Mouse (Mus musculus) liver, embryonic 14.5 days (tissue): ENCODE measurements around the gene Cidec. TPM values are rescaled to one million over a fixed set of nuclear protein-coding genes. Genes with fewer than 3 reads are reported as not detected.
A peak's percentile ranks its signal among the peaks of the same experiment; 100 is the strongest.

Source experiments
- ATAC-seq: fragments of 200-750 bp; cut with Nextera tagmentation; 2 replicates; pipeline ENCODE4 v1.8.0; 2017; ENCODE audit warnings: moderate number of reproducible peaks, mild to moderate bottlenecking, moderate library complexity; ENCODE audit not compliant: insufficient read depth
- DNase-seq, 3 experiments: peaks; one replicate each; pipeline ENCODE4 v3.0.0-alpha.2; 2012 to 2013; ENCODE audit warnings: low read depth in 3 of 3, low spot score in 3 of 3
- H3K27ac ChIP-seq: fragments of 300-500 bp; sonication (generic); 2 replicates; pipeline ENCODE4 v1.5.1; 2014; ENCODE audit warnings: moderate library complexity, mild to moderate bottlenecking, control low read depth, inconsistent platforms
- H3K27me3 ChIP-seq: fragments of 300-500 bp; sonication (generic); 2 replicates; pipeline ENCODE4 v1.6.1; 2014; ENCODE audit warnings: mild to moderate bottlenecking, low read length, moderate library complexity; ENCODE audit not compliant: control insufficient read depth, insufficient read depth
- H3K36me3 ChIP-seq: fragments of 300-500 bp; sonication (generic); replicated peaks from 2 replicates; pipeline ENCODE4 v1.6.1; 2014; ENCODE audit warnings: low read depth; ENCODE audit not compliant: control insufficient read depth, insufficient read depth
- H3K4me1 ChIP-seq, 2 experiments: fragments of 200-500 bp in 1 of 2; fragments of 300-500 bp in 1 of 2; sonication (generic) in 1 of 2; replicated peaks; 2 replicates each; pipeline ENCODE4 v1.6.1; 2012 to 2014; ENCODE audit warnings: antibody characterized with exemption in 1 of 2, inconsistent platforms in 1 of 2, low read length in 1 of 2; ENCODE audit not compliant: control insufficient read depth in 2 of 2, insufficient read depth in 2 of 2
- H3K4me2 ChIP-seq: fragments of 300-500 bp; sonication (generic); 2 replicates; pipeline ENCODE4 v1.6.1; 2014; ENCODE audit warnings: low read depth, mild to moderate bottlenecking, control low read depth, moderate library complexity
- H3K4me3 ChIP-seq, 2 experiments: fragments of 200-500 bp in 1 of 2; fragments of 300-500 bp in 1 of 2; sonication (generic) in 1 of 2; 2 replicates each; pipeline ENCODE4 v1.5.1; 2012 to 2014; ENCODE audit warnings: low read depth in 2 of 2, low read length in 2 of 2, mild to moderate bottlenecking in 2 of 2, control low read depth in 1 of 2, inconsistent platforms in 1 of 2, moderate library complexity in 1 of 2; ENCODE audit not compliant: insufficient read depth in 1 of 2
- H3K9ac ChIP-seq: fragments of 300-500 bp; sonication (generic); replicated peaks from 2 replicates; pipeline ENCODE4 v1.6.1; 2014; ENCODE audit warnings: mild to moderate bottlenecking, control low read depth, moderate library complexity
- H3K9me3 ChIP-seq: fragments of 300-500 bp; sonication (generic); 2 replicates; pipeline ENCODE4 v1.6.1; 2016; ENCODE audit warnings: low read length, mixed read lengths; ENCODE audit not compliant: control insufficient read depth
- CTCF ChIP-seq: IDR thresholded peaks from 2 replicates; pipeline ENCODE4 v1.5.1; 2016; ENCODE audit warnings: antibody characterized with exemption, low read depth, control low read depth
- EP300 ChIP-seq: IDR thresholded peaks from 2 replicates; pipeline ENCODE4 v1.6.1; 2016; ENCODE audit warnings: antibody characterized with exemption, low read depth
- WGBS: fragments of 180-500 bp; shearing (Covaris S2); extraction: QIAGEN DNeasy Blood & Tissue Kit; methylation state at CpG from one replicate; pipeline ENCODE4 v1.1.7; 2014; ENCODE audit not compliant: insufficient replicate concordance; 5-methylcytosine and 5-hydroxymethylcytosine counted together
- polyA plus RNA-seq, 2 experiments: library from polyadenylated mRNA; depleted of rRNA in 1 of 2; stranded (reverse) in 1 of 2; unstranded in 1 of 2; fragments of >200 nt; fragmentation: Nextera tagmentation in 1 of 2; extraction: Ambion mirVana in 1 of 2; gene quantifications; 2 replicates each; pipeline versions ENCODE4 v1.2.1 to v1.2.3; 2012 to 2014

The Cidec gene
- polyA plus RNA-seq, 2 experiments, result 0.02 to 0.13 TPM

DNA sequence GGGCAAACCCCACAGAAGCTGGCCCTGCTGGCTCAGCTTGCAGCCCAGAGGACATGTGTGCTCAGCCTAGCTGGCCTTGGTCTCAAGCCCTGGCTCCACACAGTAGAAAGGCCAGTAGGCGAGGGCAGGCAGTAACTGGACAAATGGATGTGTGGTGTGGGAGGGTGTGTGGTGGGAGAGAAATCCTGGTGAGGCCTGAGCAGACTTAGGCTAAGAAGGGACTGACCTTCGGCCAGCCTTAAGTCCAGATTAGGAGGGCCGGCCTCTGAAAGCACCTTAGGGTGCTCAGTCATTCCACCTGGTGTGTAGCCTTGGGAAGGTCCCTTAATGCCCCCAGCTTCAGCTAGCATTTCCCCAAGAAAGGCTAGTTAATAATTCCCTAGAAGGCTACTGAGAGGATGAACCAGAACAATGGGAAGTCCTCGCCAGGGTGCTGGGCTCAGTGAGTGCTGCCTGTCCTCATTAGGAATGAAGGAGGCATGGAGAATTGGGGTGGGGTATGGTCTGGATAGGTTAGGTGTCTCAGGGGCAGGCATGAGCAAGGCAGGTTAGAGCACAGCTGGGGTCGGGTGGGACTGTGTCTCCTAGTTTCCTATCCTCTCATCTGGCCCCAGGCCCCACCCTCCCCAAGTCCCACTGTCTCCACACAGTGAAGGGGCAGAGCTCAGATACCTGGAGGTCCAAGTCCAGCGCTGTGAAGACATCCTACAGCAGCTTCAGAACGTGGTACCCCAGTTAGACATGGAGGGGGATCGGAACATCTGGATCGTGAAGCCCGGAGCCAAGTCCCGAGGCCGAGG, 30.7 kb downstream of the Cidec start:
- no peak for ATAC-seq
- H3K27me3 ChIP-seq, result no peaks in the 10 kb centered on the region
- WGBS, result 64% methylated on average over 12 of the region's 12 CpGs
- no peak for DNase-seq
- no peaks in the 10 kb centered on the region for H3K36me3 ChIP-seq
- H3K27ac ChIP-seq, result no peak overlapping the region
- no peaks in the 10 kb centered on the region for H3K4me1 ChIP-seq
- no peak overlapping the region for H3K4me2 ChIP-seq
- no peak for TF ChIP-seq EP300
- TF ChIP-seq CTCF, result no peak
- no peak overlapping the region for H3K4me3 ChIP-seq
- no peaks in the 10 kb centered on the region for H3K9me3 ChIP-seq
- no peak overlapping the region for H3K9ac ChIP-seq

GRCm38 (mm10) chr6:113402094-113402493, 33.5 kb downstream of the Cidec start:
- ATAC-seq, result no peak
- Histone ChIP-seq H3K9me3 (no peaks in the 10 kb centered on the region), H3K4me2 (no peak overlapping the region), H3K27ac (no peak overlapping the region), H3K27me3 (no peaks in the 10 kb centered on the region), H3K4me1 (no peaks in the 10 kb centered on the region), H3K9ac (no peak overlapping the region), H3K4me3 (no peak overlapping the region), H3K36me3 (no peaks in the 10 kb centered on the region)
- DNase-seq, result no peak
- 76% methylated on average over 13 of the region's 13 CpGs for WGBS
- TF ChIP-seq EP300 (no peak), CTCF (no peak)

DNA sequence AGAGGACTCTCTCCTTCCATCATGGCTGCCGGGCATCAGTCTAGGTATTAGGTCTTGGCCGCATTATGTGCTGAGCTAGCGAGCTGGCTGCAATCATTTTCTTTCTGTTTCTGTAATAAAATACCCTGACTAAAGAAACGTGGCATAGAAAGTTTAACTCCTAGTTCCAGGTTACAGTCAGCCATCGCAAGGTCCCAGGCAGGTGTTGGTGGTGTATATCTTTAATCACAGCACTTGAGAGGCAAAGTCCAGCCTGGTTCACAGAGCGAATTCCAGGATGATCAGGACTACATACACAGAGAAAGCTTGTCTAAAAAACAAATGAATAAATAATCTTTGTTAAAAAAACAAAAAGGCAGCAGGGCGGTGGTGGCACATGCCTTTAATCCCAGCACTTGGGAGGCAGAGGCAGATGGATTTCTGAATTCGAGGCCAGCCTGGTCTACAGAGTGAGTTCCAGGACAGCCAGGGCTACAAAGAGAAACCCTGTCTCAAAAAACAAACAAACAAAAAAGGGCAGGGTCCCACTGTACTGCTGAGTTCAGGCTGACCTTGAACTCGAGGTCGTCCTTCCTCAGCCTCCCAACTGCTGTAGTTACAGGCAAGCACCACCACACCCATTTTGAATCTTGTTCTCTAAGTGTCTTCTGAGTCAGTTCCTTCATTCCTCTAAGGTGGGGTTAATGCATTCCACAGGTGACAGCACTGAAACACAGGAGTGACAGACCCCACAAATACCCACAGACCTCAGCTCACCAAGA, 39.1 kb downstream of the Cidec start:
- WGBS, result 68% methylated on average over 10 of the region's 10 CpGs
- Histone ChIP-seq H3K4me2 (no peak overlapping the region), H3K9ac (no peak overlapping the region), H3K4me1 (0 out of 4 replicates have a peak, but pooled peaks cover 0 to 2% of the 10 kb centered on the region in 2 experiments), H3K4me3 (no peak overlapping the region), H3K27me3 (peaks cover 6% of the 10 kb centered on the region), H3K9me3 (no peaks in the 10 kb centered on the region), H3K36me3 (no peaks in the 10 kb centered on the region), H3K27ac (no peak overlapping the region)
- DNase-seq (no peak), ATAC-seq (no peak)
- no peak for TF ChIP-seq EP300
- no peak for TF ChIP-seq CTCF

GRCm38 (mm10) chr6:113395501-113395900, 40.1 kb downstream of the Cidec start:
- Histone ChIP-seq H3K4me1 (0 out of 4 replicates have a peak, but pooled peaks cover 0 to 2% of the 10 kb centered on the region in 2 experiments), H3K36me3 (no peaks in the 10 kb centered on the region; the same call in 1 of the 2 replicates), H3K4me3 (no peak overlapping the region), H3K4me2 (no peak overlapping the region), H3K27me3 (peaks cover 6% of the 10 kb centered on the region), H3K9ac (no peak overlapping the region), H3K27ac (no peak overlapping the region), H3K9me3 (no peaks in the 10 kb centered on the region)
- DNase-seq (no peak), ATAC-seq (no peak)
- TF ChIP-seq CTCF (peak; percentile 19; the same call in 1 of the 2 replicates), EP300 (no peak)
- 84% methylated on average over 6 of the region's 6 CpGs for WGBS

DNA sequence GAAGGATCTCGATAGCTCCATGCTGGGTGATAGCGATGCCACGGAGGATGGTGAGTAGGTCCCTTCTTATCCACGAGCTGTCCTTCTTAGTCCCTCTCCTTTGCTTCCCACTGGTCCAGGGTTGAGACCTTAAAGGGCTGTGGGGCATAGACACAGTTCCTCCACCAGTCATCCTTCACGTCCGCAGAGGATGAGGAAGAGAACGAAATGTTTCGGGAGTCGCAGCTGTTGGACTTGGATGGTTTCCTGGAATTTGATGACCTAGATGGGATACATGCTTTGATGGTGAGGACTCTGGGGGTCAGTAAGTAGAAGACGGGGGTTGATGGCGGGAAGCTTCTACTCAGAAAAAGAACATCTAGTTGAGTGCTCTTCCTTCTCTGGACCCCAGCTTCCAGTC, 40.7 kb downstream of the Cidec start:
- ATAC-seq, result no peak
- no peak overlapping the region for H3K4me2 ChIP-seq
- H3K4me1 ChIP-seq, result 0 out of 4 replicates have a peak, but pooled peaks cover 0 to 2% of the 10 kb centered on the region in 2 experiments
- H3K36me3 ChIP-seq, result peaks cover 7% of the 10 kb centered on the region; the same call in 1 of the 2 replicates
- DNase-seq, result no peak
- H3K9me3 ChIP-seq, result no peaks in the 10 kb centered on the region
- no peak for TF ChIP-seq CTCF
- H3K4me3 ChIP-seq, result no peak overlapping the region
- H3K27me3 ChIP-seq, result peaks cover 6% of the 10 kb centered on the region
- H3K27ac ChIP-seq, result no peak overlapping the region
- H3K9ac ChIP-seq, result no peak overlapping the region
- 86% methylated on average over 11 of the region's 11 CpGs for WGBS
